Mouse (Mus musculus): ENCODE measurements around the gene Apcs.

DNA sequence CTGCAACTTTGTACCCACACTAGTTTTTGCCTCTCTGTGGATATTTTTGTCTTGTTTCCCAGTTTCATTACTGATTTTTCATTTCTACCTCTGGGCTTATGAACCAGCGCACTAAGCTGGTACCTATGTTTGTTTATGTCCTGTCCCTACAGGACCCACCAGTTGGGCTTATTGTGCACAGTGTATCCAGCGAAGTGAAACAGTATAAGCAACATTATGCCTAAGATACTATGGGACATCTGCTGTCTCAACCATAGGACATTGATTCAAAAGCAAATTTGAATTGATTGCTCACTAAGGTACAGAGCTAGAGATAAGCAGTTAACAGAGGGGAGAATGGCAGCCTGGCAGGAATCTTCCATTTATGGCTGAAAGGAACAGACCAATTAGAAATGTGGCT lies 46.7 kb downstream of the Apcs start:
- TF ChIP-seq JUN (IDR thresholded peaks at IDR 0.05; ENCODE audit: insufficient read depth, low read depth, low read length) (no peak), PAX5 (IDR thresholded peaks at IDR 0.05; ENCODE audit: low read length) (no peak), POLR2A (IDR thresholded peaks at IDR 0.05; ENCODE audit: low read depth, low read length) (no peak), CTCF (conservative IDR thresholded peaks at IDR 0.05 in 1 of 2, IDR thresholded peaks at IDR 0.05 in 1 of 2; ENCODE audit: low read depth in 2 of 2, low read length in 2 of 2) (no peak), EP300 (IDR thresholded peaks at IDR 0.05; ENCODE audit: low read length) (no peak), USF1 (IDR thresholded peaks at IDR 0.05; ENCODE audit: low read depth, low read length) (no peak)
